Mouse (Mus musculus) heart, embryonic 16.5 days (tissue): Measurements from ENCODE around the gene Prdm16. TPM values are rescaled to one million over a fixed set of nuclear protein-coding genes. Genes with fewer than 3 reads are reported as not detected.

Source experiments
- ATAC-seq: fragments of 200-750 bp; cut with Nextera tagmentation; replicated peaks from 2 replicates; pipeline ENCODE4 v1.8.0; 2017; ENCODE audit warnings: moderate number of reproducible peaks; ENCODE audit not compliant: insufficient read depth, low FRiP score; ENCODE audit errors: extremely low read depth
- H3K27ac ChIP-seq: fragments of 300-500 bp; sonication (generic); 2 replicates; pipeline ENCODE4 v1.5.1; 2014; ENCODE audit warnings: mild to moderate bottlenecking, low read length, control low read depth, moderate library complexity
- H3K27me3 ChIP-seq: fragments of 300-500 bp; sonication (generic); 2 replicates; pipeline ENCODE4 v1.6.1; 2014; ENCODE audit warnings: low read length, mixed read lengths; ENCODE audit not compliant: control insufficient read depth, insufficient read depth
- H3K36me3 ChIP-seq: fragments of 300-500 bp; sonication (generic); 2 replicates; pipeline ENCODE4 v1.6.1; 2014; ENCODE audit not compliant: control insufficient read depth, insufficient read depth
- H3K4me1 ChIP-seq: fragments of 300-500 bp; sonication (generic); 2 replicates; pipeline ENCODE4 v1.6.1; 2014; ENCODE audit warnings: low read length, mixed read lengths; ENCODE audit not compliant: control insufficient read depth, insufficient read depth
- H3K4me2 ChIP-seq: fragments of 300-500 bp; sonication (generic); 2 replicates; pipeline ENCODE4 v1.6.1; 2014; ENCODE audit warnings: low read depth, mild to moderate bottlenecking, control low read depth, low read length
- H3K4me3 ChIP-seq: fragments of 300-500 bp; sonication (generic); 2 replicates; pipeline ENCODE4 v1.5.1; 2014; ENCODE audit warnings: mild to moderate bottlenecking, control low read depth, low read length
- H3K9ac ChIP-seq: fragments of 300-500 bp; sonication (generic); 2 replicates; pipeline ENCODE4 v1.6.1; 2014; ENCODE audit warnings: low read length, control low read depth
- H3K9me3 ChIP-seq: fragments of 300-500 bp; sonication (generic); replicated peaks from 2 replicates; pipeline ENCODE4 v1.6.1; 2016; ENCODE audit warnings: low read length; ENCODE audit not compliant: control insufficient read depth
- WGBS: fragments of 180-500 bp; shearing (Covaris S2); extraction: QIAGEN DNeasy Blood & Tissue Kit; methylation state at CpG from one replicate; pipeline ENCODE4 v1.1.7; 2014; 5-methylcytosine and 5-hydroxymethylcytosine counted together
- polyA plus RNA-seq: library from polyadenylated mRNA; unstranded; fragments of >200 nt; fragmentation: Nextera tagmentation; extraction: Ambion mirVana; gene quantifications from 2 replicates; pipeline ENCODE4 v1.2.1, GENCODE M21; 2015

Gene Prdm16
- polyA plus RNA-seq, 1 experiment from 2014 or later: 18.2 TPM

DNA sequence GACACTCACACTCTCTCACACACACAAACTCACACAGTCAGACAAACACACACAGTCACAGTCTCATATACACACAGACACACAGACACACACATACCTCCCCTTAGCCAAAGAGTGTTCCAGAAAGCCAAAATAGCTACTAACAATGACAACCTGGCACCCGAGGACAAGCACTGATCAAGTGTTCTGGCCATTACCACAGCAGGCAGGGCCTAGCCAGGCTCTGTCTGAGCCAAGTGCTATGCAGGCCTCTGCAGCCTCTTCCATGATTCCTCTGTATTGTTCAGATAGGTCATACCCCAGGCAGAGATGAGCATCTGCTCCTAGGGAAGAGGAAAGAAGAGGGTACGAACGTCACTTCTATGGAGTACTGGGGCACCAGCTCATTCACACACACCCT lies 13.4 kb downstream of the Prdm16 start:
- WGBS: 68% methylated on average over 3 of the region's 3 CpGs
- Histone ChIP-seq H3K9me3 (no peaks in the 10 kb centered on the region), H3K9ac (no peak overlapping the region), H3K27me3 (no peaks in the 10 kb centered on the region), H3K36me3 (no peaks in the 10 kb centered on the region), H3K4me1 (peaks cover 53% of the 10 kb centered on the region), H3K4me3 (no peak overlapping the region), H3K4me2 (no peak overlapping the region), H3K27ac (no peak overlapping the region)
- no peak for ATAC-seq

DNA sequence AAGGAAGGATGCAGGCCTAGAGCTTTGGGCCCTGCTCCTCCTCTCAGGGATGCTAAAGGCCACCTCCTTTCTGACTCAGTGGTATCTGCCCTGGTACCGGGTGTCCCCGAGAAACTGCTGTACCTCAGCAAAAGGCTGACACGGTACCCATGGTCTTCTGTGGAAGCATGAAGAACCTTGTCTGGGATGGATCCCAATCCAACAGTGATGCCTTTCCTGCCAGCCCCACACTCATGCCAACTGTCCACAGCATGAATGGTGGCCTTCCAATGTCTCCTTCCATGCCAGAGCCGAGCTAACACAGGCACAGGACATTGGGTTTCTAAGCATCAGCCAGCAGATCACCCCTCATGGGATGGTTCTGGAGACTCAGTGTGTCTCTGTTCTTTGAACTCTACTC lies 14.2 kb downstream of the Prdm16 start:
- Histone ChIP-seq H3K9ac (no peak overlapping the region), H3K4me2 (no peak overlapping the region), H3K4me1 (peaks cover 48% of the 10 kb centered on the region), H3K27ac (no peak overlapping the region), H3K27me3 (no peaks in the 10 kb centered on the region), H3K9me3 (no peaks in the 10 kb centered on the region), H3K4me3 (no peak overlapping the region), H3K36me3 (no peaks in the 10 kb centered on the region)
- WGBS: 87% methylated on average over 4 of the region's 4 CpGs
- ATAC-seq: no peak

DNA sequence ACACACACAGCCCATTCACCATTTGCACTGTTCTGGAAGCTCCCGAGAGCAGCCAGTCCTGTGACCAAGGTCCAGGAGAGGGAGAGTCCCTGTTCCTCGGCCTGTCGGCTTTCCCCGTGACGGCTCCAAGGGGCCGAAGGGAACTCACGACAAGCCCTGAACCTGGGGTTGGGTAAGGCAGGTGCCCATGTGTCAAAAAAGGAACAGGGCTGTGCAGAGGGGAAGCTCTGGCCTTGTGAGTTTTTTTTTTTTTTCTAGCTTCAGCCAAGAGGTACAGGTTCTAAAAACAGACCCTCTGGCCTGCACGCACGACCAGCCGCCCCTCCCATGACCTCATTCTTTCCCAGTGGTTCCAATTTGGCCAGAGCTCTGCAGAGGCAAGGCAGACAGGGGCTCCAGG lies 25.5 kb downstream of the Prdm16 start:
- H3K4me1 ChIP-seq: peaks cover 19% of the 10 kb centered on the region
- H3K4me3 ChIP-seq: no peak overlapping the region
- no peaks in the 10 kb centered on the region for H3K27me3 ChIP-seq
- WGBS: 36% methylated on average over 10 of the region's 10 CpGs
- no peaks in the 10 kb centered on the region for H3K9me3 ChIP-seq
- ATAC-seq: peak; percentile 85
- peak overlapping the region; percentile 49 for H3K4me2 ChIP-seq
- 0 out of 2 replicates have a peak, but pooled peaks cover 4% of the 10 kb centered on the region for H3K36me3 ChIP-seq
- peak overlapping the region; percentile 70 for H3K9ac ChIP-seq
- peak overlapping the region; percentile 95 for H3K27ac ChIP-seq

DNA sequence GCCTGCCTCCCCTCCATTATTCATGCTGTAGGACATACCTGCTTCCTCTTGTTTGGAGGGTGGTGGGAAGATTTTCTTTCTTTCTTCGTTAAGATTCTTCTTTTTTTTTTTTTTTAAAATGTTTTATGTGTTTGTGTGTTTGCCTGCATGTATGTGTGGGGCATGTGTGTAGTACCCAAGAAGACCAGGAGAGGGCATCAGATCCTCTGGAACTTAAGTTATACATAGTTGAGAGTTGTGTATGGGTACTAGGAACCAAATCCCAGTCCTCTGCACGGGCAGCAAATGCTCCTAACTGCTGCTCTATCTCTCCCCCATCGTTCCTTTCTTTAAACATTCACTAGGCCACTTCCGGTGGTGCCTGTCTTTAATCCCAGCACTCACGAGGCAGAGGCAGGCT lies 28.9 kb downstream of the Prdm16 start:
- H3K27me3 ChIP-seq: no peaks in the 10 kb centered on the region
- H3K4me2 ChIP-seq: no peak overlapping the region
- no peaks in the 10 kb centered on the region for H3K9me3 ChIP-seq
- 88% methylated on average over 5 of the region's 5 CpGs for WGBS
- 0 out of 2 replicates have a peak, but pooled peaks cover 4% of the 10 kb centered on the region for H3K36me3 ChIP-seq
- no peak overlapping the region for H3K4me3 ChIP-seq
- ATAC-seq: no peak
- no peak overlapping the region for H3K9ac ChIP-seq
- peaks cover 33% of the 10 kb centered on the region for H3K4me1 ChIP-seq
- H3K27ac ChIP-seq: no peak overlapping the region

DNA sequence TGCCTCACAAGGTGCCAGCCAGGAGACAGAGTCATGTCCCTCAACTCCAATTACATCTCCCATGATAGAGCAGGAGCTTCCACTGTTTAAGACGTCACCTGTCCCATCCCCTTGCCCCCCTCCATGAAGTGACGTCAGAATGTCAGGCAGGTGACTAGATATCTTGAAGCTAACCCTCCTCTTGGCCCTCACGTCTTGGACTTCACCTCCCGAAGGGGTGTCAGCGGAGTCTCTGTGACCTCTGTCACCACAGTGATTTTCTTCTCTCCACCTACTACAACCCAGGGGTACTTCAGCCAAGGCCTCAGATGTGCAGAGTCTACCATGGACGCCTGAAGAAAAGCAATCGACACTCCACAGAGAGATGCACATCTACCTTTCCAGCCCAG lies 32.2 kb downstream of the Prdm16 start:
- no peak for ATAC-seq
- Histone ChIP-seq H3K9ac (no peak overlapping the region), H3K4me3 (no peak overlapping the region), H3K36me3 (0 out of 2 replicates have a peak, but pooled peaks cover 4% of the 10 kb centered on the region), H3K4me1 (peaks cover 25% of the 10 kb centered on the region), H3K27me3 (no peaks in the 10 kb centered on the region), H3K4me2 (no peak overlapping the region), H3K27ac (no peak overlapping the region), H3K9me3 (no peaks in the 10 kb centered on the region)
- WGBS: 76% methylated on average over 7 of the region's 7 CpGs

DNA sequence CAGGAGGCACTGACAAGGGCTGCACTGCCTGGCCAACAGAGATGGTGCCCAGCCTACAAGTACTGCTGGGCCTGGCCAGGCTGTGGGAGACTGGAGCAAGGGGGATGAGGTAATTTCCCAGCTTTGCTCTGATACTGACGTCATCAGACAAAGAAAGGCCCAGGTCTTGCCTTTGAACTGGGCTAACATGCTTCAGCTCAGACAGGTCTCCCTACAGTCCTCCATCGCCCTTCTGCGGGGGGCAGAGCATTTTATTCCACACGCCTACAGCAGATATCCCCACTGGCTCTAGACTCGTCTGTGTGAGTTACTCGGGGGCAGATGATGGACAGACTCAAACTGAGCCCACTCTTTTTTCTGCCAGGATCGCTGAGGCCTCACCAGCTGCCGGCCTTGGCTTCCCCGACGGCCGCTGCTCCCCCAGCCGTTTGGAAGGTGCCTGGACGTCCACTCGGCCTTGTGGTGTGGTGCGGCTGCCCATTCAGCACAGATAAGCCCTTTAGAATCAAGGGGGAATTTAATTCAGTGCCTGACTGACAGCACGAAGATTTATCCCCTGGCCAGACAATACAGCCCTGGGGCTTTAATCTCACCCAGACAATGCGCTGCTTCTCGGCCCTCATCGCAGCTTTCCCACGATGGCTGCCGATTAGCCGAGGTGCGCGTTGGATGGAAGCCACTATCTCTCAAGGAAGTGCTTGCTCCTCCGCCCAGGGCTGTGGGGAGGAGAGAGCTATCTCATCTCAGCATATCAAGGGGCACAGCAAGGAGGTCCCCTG lies 32.8 kb downstream of the Prdm16 start:
- peak; percentile 24; the same call in 1 of the 2 replicates for ATAC-seq
- H3K36me3 ChIP-seq: 0 out of 2 replicates have a peak, but pooled peaks cover 4% of the 10 kb centered on the region
- no peak overlapping the region for H3K9ac ChIP-seq
- H3K9me3 ChIP-seq: no peaks in the 10 kb centered on the region
- H3K4me1 ChIP-seq: peaks cover 25% of the 10 kb centered on the region
- H3K4me2 ChIP-seq: no peak overlapping the region
- H3K27me3 ChIP-seq: no peaks in the 10 kb centered on the region
- no peak overlapping the region for H3K4me3 ChIP-seq
- WGBS: 39% methylated on average over 25 of the region's 25 CpGs
- H3K27ac ChIP-seq: peak overlapping the region; percentile 12

DNA sequence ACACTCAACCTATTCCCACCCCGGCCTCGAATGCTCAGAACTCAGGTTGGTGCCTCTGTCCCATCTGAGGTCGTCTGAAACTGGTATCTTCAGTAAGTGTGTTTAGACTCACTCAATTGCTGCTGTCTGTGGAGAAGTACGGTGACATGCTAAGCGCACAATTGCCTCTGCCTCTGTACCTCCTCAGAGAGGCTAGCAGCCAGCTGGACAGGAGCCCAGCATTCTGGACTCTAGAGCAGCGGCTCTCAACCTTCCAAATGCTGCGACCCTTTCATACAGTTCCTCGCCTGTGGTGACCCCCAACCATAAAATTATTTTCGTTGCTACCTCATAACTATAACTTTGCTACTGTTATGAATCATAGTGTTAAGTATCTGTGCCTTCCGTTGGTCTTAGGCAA lies 34.3 kb downstream of the Prdm16 start:
- WGBS: 60% methylated on average over 10 of the region's 10 CpGs
- H3K4me1 ChIP-seq: peaks cover 37% of the 10 kb centered on the region

DNA sequence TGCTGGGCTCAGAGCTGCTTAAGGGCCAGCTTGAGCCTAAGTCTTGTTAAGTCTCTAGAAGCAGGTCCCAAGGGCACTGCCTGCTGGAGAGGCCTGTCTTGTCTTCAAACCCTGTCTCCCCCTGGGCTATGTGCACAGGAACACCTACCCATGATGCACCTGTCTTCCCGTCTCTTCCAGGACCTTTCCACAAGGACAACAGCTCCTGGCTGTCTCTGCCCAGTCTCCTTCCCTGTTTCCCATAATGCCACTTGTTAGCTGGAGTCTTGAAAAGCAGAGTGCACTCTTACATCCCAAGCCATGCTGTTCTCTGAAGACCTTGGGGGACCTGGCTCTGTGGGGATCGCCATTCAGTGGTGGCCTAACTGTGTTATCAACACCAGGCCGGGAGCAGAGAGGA lies 35.7 kb downstream of the Prdm16 start:
- H3K9ac ChIP-seq: no peak overlapping the region

More for the DNA sequence above, 34.3 kb downstream of the Prdm16 start:
- Histone ChIP-seq H3K4me2 (no peak overlapping the region), H3K9me3 (no peaks in the 10 kb centered on the region), H3K27ac (no peak overlapping the region), H3K9ac (no peak overlapping the region), H3K27me3 (no peaks in the 10 kb centered on the region), H3K4me3 (no peak overlapping the region), H3K36me3 (0 out of 2 replicates have a peak, but pooled peaks cover under 1% of the 10 kb centered on the region)
- no peak for ATAC-seq

DNA sequence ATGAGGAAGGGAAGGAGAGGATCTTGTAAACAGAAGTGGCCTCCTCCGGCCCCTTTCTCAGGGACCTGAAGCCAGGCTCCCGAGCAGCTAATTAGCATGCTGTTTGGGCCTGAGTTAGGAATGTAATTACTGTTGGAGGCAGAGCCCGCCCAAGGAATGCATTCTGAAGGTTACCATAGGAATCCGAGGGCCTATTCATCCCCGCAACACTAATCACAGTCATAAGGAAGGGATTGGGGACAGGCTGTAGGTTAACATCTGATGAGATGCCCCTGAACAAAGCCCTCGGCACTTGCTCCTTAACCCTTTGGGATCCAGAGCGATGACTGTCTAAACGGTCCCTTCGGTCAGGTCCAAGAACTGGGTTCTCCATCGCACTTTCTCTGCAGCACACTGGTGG lies 36.7 kb downstream of the Prdm16 start:
- Histone ChIP-seq H3K4me3 (no peak overlapping the region), H3K9me3 (no peaks in the 10 kb centered on the region), H3K27ac (no peak overlapping the region), H3K36me3 (no peaks in the 10 kb centered on the region), H3K27me3 (no peaks in the 10 kb centered on the region), H3K9ac (no peak overlapping the region), H3K4me2 (no peak overlapping the region), H3K4me1 (peaks cover 54% of the 10 kb centered on the region)
- WGBS: 62% methylated on average over 10 of the region's 10 CpGs
- no peak for ATAC-seq

More for the DNA sequence above, 35.7 kb downstream of the Prdm16 start:
- WGBS: 54% methylated on average over 3 of the region's 3 CpGs
- Histone ChIP-seq H3K27ac (no peak overlapping the region), H3K4me1 (peaks cover 47% of the 10 kb centered on the region), H3K36me3 (no peaks in the 10 kb centered on the region), H3K4me3 (no peak overlapping the region), H3K27me3 (no peaks in the 10 kb centered on the region), H3K9me3 (no peaks in the 10 kb centered on the region), H3K4me2 (no peak overlapping the region)
- ATAC-seq: no peak
